In genomic region chr19:12463722-12464035, GRCm38 (mm10) we compare ENCODE assay signal across 11 mouse cellular contexts. TPM values are rescaled to one million over a fixed set of nuclear protein-coding genes. Genes with fewer than 3 reads are reported as not detected.
DNase-seq lines count a peak whose midpoint lies in the region; ATAC-seq and TF ChIP-seq lines count a peak whose summit lies in the region.
"Had no signal": no experiment of that assay in that cellular context is flagged by ENCODE, and none has a peak within 500 bp of the region (broad histone marks: within the 10 kb centered on the region; RNA-seq: fewer than 3 reads in every experiment).

No protein-coding gene starts in this region.

- no peak for TF ChIP-seq CTCF in small intestine, adult 2 months (IDR thresholded peaks at IDR 0.05; ENCODE audit: extremely low read depth, insufficient read length, insufficient replicate concordance, low read depth, low read length)

- H3K27me3 ChIP-seq in midbrain, embryonic 13.5 days, result no peaks in the 10 kb centered on the region
- H3K27me3 ChIP-seq in midbrain, embryonic 16.5 days (ENCODE audit: control insufficient read depth, insufficient read depth, low read depth, low read length), result no peaks in the 10 kb centered on the region
- H3K27me3 ChIP-seq in intestine, embryonic 14.5 days (replicated peaks; ENCODE audit: control insufficient read depth, insufficient read depth, low read length), result no peaks in the 10 kb centered on the region
- no peaks in the 10 kb centered on the region for H3K27me3 ChIP-seq in small intestine, adult 2 months (ENCODE audit: control insufficient read depth, insufficient read depth, low read length)

- no peak for TF ChIP-seq POLR2A in small intestine, adult 2 months (IDR thresholded peaks at IDR 0.05; ENCODE audit: low read depth, low read length)

- H3K36me3 ChIP-seq in midbrain, embryonic 13.5 days, result peaks cover 20% of the 10 kb centered on the region
- peaks cover 4% of the 10 kb centered on the region; the same call in 1 of the 2 replicates for H3K36me3 ChIP-seq in midbrain, embryonic 16.5 days (ENCODE audit: control insufficient read depth, insufficient read depth, low read length)
- peaks cover 21% of the 10 kb centered on the region for H3K36me3 ChIP-seq in intestine, embryonic 14.5 days (ENCODE audit: control insufficient read depth, insufficient read depth, low read length)
- H3K36me3 ChIP-seq in small intestine, adult 2 months (ENCODE audit: control insufficient read depth, insufficient read depth, low read length), result 0 out of 2 replicates have a peak, but pooled peaks cover 2% of the 10 kb centered on the region

- H3K9ac ChIP-seq in midbrain, embryonic 13.5 days (replicated peaks), result no peak overlapping the region
- H3K9ac ChIP-seq in midbrain, embryonic 16.5 days (ENCODE audit: low read depth, low read length), result no peak overlapping the region
- H3K9ac ChIP-seq in intestine, embryonic 14.5 days (ENCODE audit: low read length), result no peak overlapping the region

- 29% methylated on average over 1 of the region's 1 CpGs for WGBS in midbrain, embryonic 13.5 days
- 39% methylated on average over 1 of the region's 1 CpGs for WGBS in midbrain, embryonic 16.5 days
- WGBS in intestine, embryonic 14.5 days, result 22% methylated on average over 1 of the region's 1 CpGs
- 17% methylated on average over 1 of the region's 1 CpGs for WGBS in small intestine, adult 2 months

- H3K9me3 ChIP-seq in midbrain, embryonic 13.5 days, result no peaks in the 10 kb centered on the region
- H3K9me3 ChIP-seq in midbrain, embryonic 16.5 days (replicated peaks; ENCODE audit: control insufficient read depth, low read length, poor library complexity, severe bottlenecking), result no peaks in the 10 kb centered on the region
- H3K9me3 ChIP-seq in intestine, embryonic 14.5 days (ENCODE audit: control insufficient read depth, low read length), result no peaks in the 10 kb centered on the region

- no peak overlapping the region for H3K4me2 ChIP-seq in midbrain, embryonic 13.5 days (replicated peaks)
- H3K4me2 ChIP-seq in midbrain, embryonic 16.5 days (ENCODE audit: low read length), result no peak overlapping the region
- H3K4me2 ChIP-seq in intestine, embryonic 14.5 days (ENCODE audit: low read length), result no peak overlapping the region

- 0 out of 2 replicates have a peak, but pooled peaks cover 3% of the 10 kb centered on the region for H3K4me1 ChIP-seq in midbrain, embryonic 13.5 days (replicated peaks)
- no peaks in the 10 kb centered on the region for H3K4me1 ChIP-seq in midbrain, embryonic 16.5 days (ENCODE audit: control insufficient read depth, insufficient read depth, low read length)
- peaks cover 8% of the 10 kb centered on the region; the same call in 1 of the 2 replicates for H3K4me1 ChIP-seq in intestine, embryonic 14.5 days (replicated peaks; ENCODE audit: control insufficient read depth, insufficient read depth, low read length)
- H3K4me1 ChIP-seq in small intestine, adult 2 months (ENCODE audit: control insufficient read depth, insufficient read depth, insufficient read length, low read length), result no peaks in the 10 kb centered on the region

- H3K27ac ChIP-seq in midbrain, embryonic 13.5 days, result no peak overlapping the region
- no peak overlapping the region for H3K27ac ChIP-seq in midbrain, embryonic 16.5 days (ENCODE audit: low read length)
- H3K27ac ChIP-seq in intestine, embryonic 14.5 days (ENCODE audit: low read depth), result no peak overlapping the region; the same call in 1 of the 2 replicates
- H3K27ac ChIP-seq in small intestine, adult 2 months (ENCODE audit: insufficient read depth, low read depth, low read length), result peak overlapping the region; percentile 56

- no peak overlapping the region for H3K4me3 ChIP-seq in midbrain, embryonic 13.5 days (replicated peaks)
- H3K4me3 ChIP-seq in midbrain, embryonic 16.5 days (ENCODE audit: low read depth, low read length), result no peak overlapping the region
- no peak overlapping the region for H3K4me3 ChIP-seq in intestine, embryonic 14.5 days (ENCODE audit: low read depth, low read length)
- no peak overlapping the region for H3K4me3 ChIP-seq in small intestine, adult 2 months (ENCODE audit: low read depth, low read length)

- peak; percentile 44 to 79 for DNase-seq in adrenal gland, adult (ENCODE audit: inconsistent age in 2 of 2, low spot score in 1 of 2)
- no peak for DNase-seq in adrenal gland, postnatal 4 days (ENCODE audit: low spot score in 2 of 2)
- no peak for DNase-seq in intestine, embryonic 14.5 days (ENCODE audit: low spot score)
- DNase-seq in left cerebral cortex, adult 18-20 months (ENCODE audit: low spot score in 2 of 2), result no peak
- DNase-seq: B cell, adult 2 months had no signal

- 0 out of 2 replicates have a peak, but pooled peaks have one; percentile 19 for ATAC-seq in midbrain, embryonic 13.5 days
- ATAC-seq in midbrain, embryonic 16.5 days, result no peak
- peak; percentile 56; the same call in 1 of the 2 replicates for ATAC-seq in intestine, embryonic 14.5 days (replicated peaks; ENCODE audit: low FRiP score, low TSS enrichment, low read depth)
- ATAC-seq in erythroid progenitor cell, adult 5-6 weeks (replicated peaks; ENCODE audit: low FRiP score, poor library complexity, severe bottlenecking), result no peak

RNA-seq across cellular contexts. Expression of gene Mpeg1, which starts 3.1 kb away (rescaled TPM):
- total RNA-seq in adrenal gland, postnatal 4 days (2021), result 10 to 100 TPM; 22.3 to 23.5 TPM
- 0.54 and 0.57 TPM in 2 replicates for polyA plus RNA-seq in midbrain, embryonic 13.5 days (2015; fragmentation: Nextera tagmentation; extraction: Ambion mirVana)
- 0.69 and 0.71 TPM in 2 replicates for polyA plus RNA-seq in midbrain, embryonic 16.5 days (2015; fragmentation: Nextera tagmentation; extraction: Ambion mirVana)
- 0.97 and 1.1 TPM in 2 replicates for polyA plus RNA-seq in intestine, embryonic 14.5 days (2014; fragmentation: Nextera tagmentation; extraction: Ambion mirVana)
- 2.7 and 3.5 TPM in 2 replicates for polyA plus RNA-seq in small intestine, adult 2 months (2012; rRNA removed)
- 1 to 10 TPM; 9.7 TPM for total RNA-seq in left cerebral cortex, adult 18-20 months (2021)
- 61.6 and 71.0 TPM in 2 replicates for total RNA-seq in erythroid progenitor cell, adult 5-6 weeks (2015; ENCODE audit: low replicate concordance)
- total RNA-seq in erythroid progenitor cell, adult 5-6 weeks (2017; ENCODE audit: low replicate concordance), result 23.0 and 36.1 TPM in 2 replicates

RNA-seq across cellular contexts. Expression of gene Pfpl, which starts 36.0 kb away (rescaled TPM):
- total RNA-seq in adrenal gland, postnatal 4 days (2021), result not detected
- not detected in 2 replicates for polyA plus RNA-seq in midbrain, embryonic 13.5 days (2015; fragmentation: Nextera tagmentation; extraction: Ambion mirVana)
- not detected in 2 replicates for polyA plus RNA-seq in midbrain, embryonic 16.5 days (2015; fragmentation: Nextera tagmentation; extraction: Ambion mirVana)
- not detected in 2 replicates for polyA plus RNA-seq in intestine, embryonic 14.5 days (2014; fragmentation: Nextera tagmentation; extraction: Ambion mirVana)
- not detected in 2 replicates for polyA plus RNA-seq in small intestine, adult 2 months (2012; rRNA removed)
- not detected for total RNA-seq in left cerebral cortex, adult 18-20 months (2021)
- total RNA-seq in erythroid progenitor cell, adult 5-6 weeks (2015; ENCODE audit: low replicate concordance), result not detected in 2 replicates
- total RNA-seq in erythroid progenitor cell, adult 5-6 weeks (2017; ENCODE audit: low replicate concordance), result not detected in 2 replicates
- total RNA-seq: hematopoietic stem cell, adult 5-6 weeks had no signal
- polyA plus RNA-seq: cortical plate, adult 2 months had no signal

RNA-seq across cellular contexts. Expression of gene Dtx4, which starts 37.6 kb away (rescaled TPM):
- 10 to 100 TPM; 32.1 to 33.4 TPM for total RNA-seq in adrenal gland, postnatal 4 days (2021)
- 36.6 and 40.7 TPM in 2 replicates for polyA plus RNA-seq in midbrain, embryonic 13.5 days (2015; fragmentation: Nextera tagmentation; extraction: Ambion mirVana)
- 38.6 and 39.3 TPM in 2 replicates for polyA plus RNA-seq in midbrain, embryonic 16.5 days (2015; fragmentation: Nextera tagmentation; extraction: Ambion mirVana)
- polyA plus RNA-seq in intestine, embryonic 14.5 days (2014; fragmentation: Nextera tagmentation; extraction: Ambion mirVana), result 27.4 and 28.8 TPM in 2 replicates
- polyA plus RNA-seq in small intestine, adult 2 months (2012; rRNA removed), result 7.1 and 11.1 TPM in 2 replicates
- total RNA-seq in left cerebral cortex, adult 18-20 months (2021), result 10 to 100 TPM; 34.3 to 36.9 TPM
- total RNA-seq in erythroid progenitor cell, adult 5-6 weeks (2015; ENCODE audit: low replicate concordance), result 5.8 and 7.1 TPM in 2 replicates
- 1.2 and 2.6 TPM in 2 replicates for total RNA-seq in erythroid progenitor cell, adult 5-6 weeks (2017; ENCODE audit: low replicate concordance)

RNA-seq across cellular contexts. Expression of gene Olfr1441, which starts 46.4 kb away (rescaled TPM):
- total RNA-seq in adrenal gland, postnatal 4 days (2021), result not detected
- polyA plus RNA-seq in midbrain, embryonic 13.5 days (2015; fragmentation: Nextera tagmentation; extraction: Ambion mirVana), result not detected in 2 replicates
- polyA plus RNA-seq in midbrain, embryonic 16.5 days (2015; fragmentation: Nextera tagmentation; extraction: Ambion mirVana), result not detected in 2 replicates
- not detected in 2 replicates for polyA plus RNA-seq in intestine, embryonic 14.5 days (2014; fragmentation: Nextera tagmentation; extraction: Ambion mirVana)
- polyA plus RNA-seq in small intestine, adult 2 months (2012; rRNA removed), result not detected in 2 replicates
- not detected for total RNA-seq in left cerebral cortex, adult 18-20 months (2021)
- not detected in 2 replicates for total RNA-seq in erythroid progenitor cell, adult 5-6 weeks (2015; ENCODE audit: low replicate concordance)
- total RNA-seq in erythroid progenitor cell, adult 5-6 weeks (2017; ENCODE audit: low replicate concordance), result not detected in 2 replicates
- total RNA-seq: hematopoietic stem cell, adult 5-6 weeks had no signal
- polyA plus RNA-seq: cortical plate, adult 2 months had no signal

Comparison
In these comparisons a context has a peak if more than half of its experiments do, and no peak if none do; other contexts are left out.
1. DNase-seq: peak in adrenal gland, adult (2 of 2); none in adrenal gland, postnatal 4 days (0 of 2), intestine, embryonic 14.5 days (single experiment) and left cerebral cortex, adult 18-20 months (0 of 2).
2. ATAC-seq: peak in midbrain, embryonic 13.5 days (single experiment) and intestine, embryonic 14.5 days (single experiment); none in midbrain, embryonic 16.5 days (single experiment) and erythroid progenitor cell, adult 5-6 weeks (single experiment).